Mouse (Mus musculus) CD8-positive naive resting alpha-beta T cell, adult 2 months (primary cell): ENCODE measurements around the gene Llph.
"Not testable (repeated sequence)": the region's sequence is repeated elsewhere in the genome, so short reads cannot be mapped to it uniquely, and the experiment has no call there.

Experiments
- DNase-seq, 2 experiments: peaks; one replicate each; pipeline ENCODE4 v3.0.0; 2022; ENCODE audit warnings: low read depth in 2 of 2, low spot score in 2 of 2

Llph gene

DNA sequence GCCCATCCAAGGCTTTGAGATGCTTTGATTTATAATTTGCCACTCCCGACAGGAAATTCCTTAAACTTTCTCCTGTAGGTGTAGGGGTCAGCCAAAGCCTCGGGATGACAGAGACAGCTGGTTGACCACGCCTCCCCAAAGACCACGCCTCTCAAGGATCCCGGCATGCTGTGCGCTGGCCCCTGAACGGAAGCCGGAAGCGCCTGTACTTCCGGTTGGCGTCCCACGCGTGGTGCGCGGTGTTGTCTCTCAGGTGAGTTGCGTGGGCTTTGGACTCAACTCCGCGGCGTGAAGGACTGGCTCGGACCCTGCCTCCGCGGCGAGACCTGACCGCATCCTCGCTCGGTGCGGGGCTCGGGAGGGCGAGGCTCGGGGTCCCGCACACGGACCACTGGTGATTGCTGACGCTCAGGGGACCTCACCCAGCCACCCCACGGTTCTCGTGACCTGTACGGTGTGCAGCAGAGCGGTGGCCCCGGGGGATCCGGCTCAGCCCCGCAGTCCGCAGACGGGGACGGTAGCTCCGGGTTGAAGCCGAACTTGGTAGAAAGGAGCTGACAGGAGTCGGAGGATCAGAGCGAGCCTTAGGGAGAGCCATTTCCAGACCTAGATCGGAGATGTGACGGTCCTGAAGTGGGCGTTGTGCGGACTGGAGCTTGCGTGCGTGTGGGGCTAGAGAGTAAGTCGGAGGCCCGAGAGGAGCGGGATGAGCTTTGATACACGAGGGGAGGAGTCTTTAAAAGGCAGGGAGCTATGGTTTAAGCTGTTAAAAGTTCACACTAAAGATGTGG, at the start of gene Llph:
Gene Llph (plus strand): TSS at position 200 of the 791 bp plus-strand sequence.
- peak; percentile 65 to 76 for DNase-seq

DNA sequence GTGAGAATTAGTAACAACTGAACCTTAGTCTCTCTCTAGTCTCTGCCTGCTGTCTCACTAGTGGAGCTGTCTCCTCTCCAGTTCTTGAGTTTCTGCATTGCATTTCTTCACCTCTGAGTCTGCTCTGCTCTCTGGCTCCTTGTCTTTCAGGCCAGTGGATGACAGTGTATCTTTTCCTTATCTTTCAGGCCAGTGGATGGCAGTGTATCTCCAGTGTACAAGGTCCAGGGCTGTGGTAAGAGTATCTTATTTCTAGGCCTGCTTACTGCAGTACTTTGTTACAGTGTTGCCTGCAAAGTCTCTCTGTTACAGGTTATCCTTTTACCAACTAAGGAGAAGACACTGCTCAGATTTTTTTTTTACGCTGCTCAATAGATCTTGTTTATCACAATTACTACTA, 44.0 kb upstream of the Llph start:
- peak; percentile 23 to 34 for DNase-seq

DNA sequence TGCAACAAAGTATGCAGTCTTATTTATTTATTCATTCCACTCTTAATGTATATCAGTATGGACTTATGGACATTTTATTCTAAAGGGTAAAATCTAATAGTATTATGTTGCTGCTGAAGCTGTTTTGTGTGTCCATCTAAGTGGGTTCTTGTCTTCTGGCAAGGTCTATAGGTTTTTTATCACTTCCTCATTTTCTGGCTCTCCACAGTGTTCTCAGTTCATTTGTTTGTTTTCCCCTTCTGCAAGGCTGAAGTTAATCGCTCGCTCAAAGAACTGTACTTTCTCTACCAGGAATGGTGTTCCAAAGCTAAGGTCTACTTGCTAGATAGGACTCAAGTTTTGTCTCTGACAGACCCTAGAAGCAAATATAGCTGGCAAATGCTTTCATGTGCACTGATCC, 43.5 kb upstream of the Llph start:
- DNase-seq, result no peak

DNA sequence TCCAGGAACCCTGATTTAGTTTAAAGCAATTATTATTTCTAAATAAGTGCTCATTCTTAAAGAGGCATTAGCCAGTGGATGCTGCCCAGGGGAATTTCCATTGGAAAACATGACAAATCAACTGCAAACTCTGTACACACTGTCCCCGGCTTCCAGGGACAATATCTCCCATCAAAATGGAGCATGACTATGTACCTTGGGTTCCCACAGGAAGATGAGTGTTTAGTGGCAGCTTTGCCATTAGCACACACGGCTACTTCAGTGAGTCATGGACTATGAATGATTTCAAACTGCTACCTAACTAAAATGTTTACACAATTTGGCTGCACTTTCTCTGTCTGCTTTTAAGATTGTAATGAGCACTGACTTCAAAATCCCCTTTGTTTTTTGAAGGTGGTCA, 38.4 kb upstream of the Llph start:
- no peak for DNase-seq

DNA sequence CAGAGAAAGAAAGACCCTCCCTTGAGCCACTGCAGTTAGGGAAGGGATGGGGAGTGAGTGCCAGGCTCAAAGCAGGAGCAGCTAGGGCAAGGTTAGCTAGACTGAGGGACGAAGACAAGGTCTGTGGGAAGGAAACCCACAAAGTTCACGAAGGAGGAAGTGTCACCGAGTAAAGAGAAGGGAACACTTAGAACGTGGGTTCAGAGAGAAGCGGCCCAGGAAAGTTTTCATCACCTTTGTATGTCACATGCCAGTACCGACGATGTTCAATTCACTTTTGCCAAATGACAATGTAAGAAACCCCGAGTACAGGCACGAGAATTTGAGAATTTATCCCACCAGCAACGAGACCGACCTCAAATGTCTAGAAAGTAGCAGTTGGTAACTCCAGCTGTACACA, 37.6 kb upstream of the Llph start:
- no peak for DNase-seq

DNA sequence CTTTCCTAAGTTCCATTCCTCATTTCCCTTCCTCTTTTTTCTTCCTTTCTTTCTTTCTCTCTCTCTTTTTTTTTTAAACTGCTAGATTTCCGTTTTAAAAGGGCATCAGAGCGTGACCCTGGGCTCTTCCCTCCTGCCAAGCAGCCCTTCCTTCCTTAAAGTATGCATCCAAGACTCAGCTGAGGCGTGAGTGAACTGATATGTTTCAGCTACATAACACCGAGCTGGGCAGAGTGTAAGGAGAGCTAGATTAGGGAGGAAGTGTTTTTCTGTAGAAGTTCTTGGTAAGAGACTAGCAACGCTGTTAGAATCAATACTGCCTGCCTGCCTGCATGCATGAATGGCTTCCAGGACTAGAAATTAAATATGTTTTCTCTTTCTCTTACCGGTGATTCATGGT, 37.1 kb upstream of the Llph start:
- DNase-seq, result no peak

DNA sequence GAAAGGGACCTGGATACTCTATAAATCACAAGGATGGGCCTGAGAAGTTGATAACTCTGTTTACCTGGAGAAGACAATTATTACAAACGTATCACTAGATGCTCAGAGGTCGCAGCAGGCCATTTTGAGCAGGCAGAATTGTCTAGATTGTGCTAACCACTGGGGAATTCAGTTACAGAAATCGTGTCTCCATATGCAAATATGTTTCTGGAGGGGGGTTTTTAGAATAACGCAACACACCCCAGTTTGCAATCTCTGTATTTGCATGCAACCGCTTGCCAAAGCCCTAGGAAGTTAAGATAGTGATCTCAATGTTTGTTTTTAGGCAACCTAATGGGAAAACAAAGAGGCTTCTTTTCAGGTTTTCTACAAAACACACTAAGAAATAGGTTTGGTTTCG, 35.7 kb upstream of the Llph start:
- no peak for DNase-seq

DNA sequence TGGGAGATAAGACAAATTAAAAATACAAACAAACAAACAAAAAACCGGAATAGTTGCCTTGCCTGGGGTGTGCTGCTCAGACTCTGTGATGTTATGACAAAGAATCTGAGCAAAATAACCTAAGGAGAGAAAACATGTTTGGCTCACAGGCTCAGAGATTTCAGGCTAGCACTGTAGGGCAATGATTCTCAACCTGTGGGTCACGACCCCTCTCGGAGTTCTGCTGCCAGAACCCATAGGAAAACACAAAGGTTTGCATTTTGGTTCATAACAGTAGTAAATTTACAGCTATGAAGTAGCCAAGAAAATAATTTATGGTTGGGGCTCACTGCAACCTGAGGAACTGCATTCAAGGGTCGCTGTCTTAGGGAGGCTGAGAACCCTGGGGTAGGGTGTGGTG, 34.6 kb upstream of the Llph start:
- no peak for DNase-seq

DNA sequence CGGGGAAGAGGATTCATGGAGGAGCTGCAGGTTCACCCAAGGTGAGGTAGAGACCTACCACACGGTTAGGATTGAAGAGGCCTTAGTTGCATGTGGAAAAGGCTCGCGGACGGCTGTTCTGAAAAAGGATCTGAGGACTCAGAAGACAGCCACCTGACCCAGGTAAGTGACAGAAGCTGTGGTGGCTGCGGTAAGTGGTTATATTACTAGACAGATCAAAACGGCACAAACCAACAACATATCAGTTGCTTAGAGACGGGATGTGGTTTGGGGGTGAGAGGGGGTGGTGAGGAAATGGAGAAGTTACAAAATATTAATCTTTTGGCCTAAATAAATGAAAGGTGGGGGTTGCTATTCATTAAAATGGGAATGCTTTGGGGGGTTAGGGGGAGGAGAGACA, 33.6 kb upstream of the Llph start:
- DNase-seq, result peak; percentile 62 to 80

DNA sequence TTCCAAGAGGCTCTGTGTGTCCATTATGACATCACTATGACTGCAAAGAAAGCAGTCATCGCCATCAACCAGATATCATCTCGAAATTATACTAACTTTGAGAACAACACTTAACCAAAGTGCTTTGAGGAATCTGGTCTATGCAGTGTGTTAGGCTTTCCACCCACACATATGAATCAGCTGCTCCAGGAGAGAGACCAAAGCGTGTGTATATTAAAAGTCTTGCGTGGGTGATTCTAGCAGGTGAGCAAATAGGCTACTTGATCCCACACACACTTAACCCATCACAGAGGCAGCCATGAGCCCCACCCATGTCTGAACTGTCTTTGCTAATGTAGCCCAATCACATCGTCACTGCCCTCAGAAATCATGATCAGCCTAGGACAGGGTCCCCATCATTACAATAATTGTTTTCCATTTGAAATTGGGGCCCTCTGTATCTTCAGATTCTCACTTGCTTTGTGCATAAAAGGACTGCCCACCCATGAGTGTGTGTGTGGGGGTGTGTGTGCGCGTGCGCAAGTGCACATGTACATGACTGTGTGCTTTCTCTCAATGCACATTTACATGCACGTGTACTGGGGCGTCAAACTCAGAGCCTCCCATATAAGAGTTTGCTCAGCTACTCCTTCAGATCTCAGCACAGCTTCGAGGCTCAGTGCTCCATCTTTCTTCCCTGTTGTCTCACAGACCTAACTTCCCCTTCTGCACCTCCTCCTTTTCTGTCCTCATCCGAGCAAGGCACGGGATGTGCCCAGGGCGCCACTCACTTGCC, 29.6 kb upstream of the Llph start:
- DNase-seq, result no peak

DNA sequence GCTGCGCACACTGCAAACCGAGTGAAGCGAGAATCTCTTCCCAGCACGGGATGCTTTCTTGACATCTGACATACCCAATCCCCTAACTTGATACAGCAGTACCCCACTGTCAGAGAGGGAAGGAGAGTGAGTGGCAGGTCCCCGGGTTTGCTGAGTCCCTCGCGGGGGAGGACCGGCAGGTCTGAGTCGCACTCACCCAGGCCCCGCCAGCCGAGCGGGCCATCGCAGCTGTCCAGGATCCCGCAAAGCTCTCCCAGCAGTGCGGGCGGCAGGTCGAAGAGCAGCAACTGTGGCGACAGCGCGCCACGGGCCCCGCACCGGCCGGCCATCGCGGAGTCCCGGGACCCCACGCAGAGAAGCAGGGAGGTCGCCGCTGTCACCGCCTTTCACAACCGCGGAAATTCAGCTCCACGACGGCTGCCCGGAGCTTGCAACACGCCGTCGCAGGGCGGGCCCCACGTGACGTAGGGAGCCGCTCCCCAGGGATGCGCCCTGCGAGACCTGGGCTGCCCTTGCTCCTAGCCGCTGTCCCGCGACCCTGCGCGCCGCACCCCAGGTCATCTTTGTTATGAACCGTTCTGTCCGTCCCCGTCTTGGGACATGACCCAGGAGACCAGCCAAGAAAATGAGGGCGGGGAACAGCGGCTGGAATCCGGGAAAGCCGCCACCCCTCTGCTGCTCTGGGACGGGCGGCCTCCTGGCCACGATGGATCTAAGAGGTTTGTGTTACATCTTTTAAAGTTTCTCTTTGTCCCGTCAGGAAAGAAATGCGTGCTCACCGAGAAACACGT, 25.5 kb upstream of the Llph start, which contains the start of gene Tmbim4:
Gene Tmbim4 (plus strand): TSS at position 460 of the 791 bp plus-strand sequence.
- DNase-seq, result peak; percentile 32 to 33

DNA sequence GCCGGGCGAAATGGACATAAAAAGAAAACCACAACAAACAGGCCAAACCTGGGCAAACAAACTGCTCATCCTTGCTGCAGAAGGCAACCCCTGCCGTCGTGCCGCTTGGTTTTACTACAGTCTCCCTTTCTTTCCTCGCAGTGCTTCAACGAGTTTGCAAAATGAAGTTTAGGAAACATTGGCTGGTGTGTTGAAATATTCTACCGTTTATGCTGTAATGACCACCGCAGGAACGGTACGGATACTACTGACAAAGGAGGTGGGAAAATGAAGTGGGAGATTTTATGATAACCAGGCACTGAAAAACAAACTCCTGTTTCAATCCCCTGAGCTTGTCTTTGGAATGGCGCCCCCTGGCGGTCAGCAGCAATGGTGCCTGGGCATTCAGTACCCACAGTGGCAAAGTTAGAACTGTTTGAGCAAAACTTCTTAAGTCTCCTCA, 24.9 kb upstream of the Llph start, which contains the start of gene Irak3:
Gene Irak3 (minus strand): TSS at position 170 of the 442 bp plus-strand sequence.
- DNase-seq, result peak; percentile 77 to 81

DNA sequence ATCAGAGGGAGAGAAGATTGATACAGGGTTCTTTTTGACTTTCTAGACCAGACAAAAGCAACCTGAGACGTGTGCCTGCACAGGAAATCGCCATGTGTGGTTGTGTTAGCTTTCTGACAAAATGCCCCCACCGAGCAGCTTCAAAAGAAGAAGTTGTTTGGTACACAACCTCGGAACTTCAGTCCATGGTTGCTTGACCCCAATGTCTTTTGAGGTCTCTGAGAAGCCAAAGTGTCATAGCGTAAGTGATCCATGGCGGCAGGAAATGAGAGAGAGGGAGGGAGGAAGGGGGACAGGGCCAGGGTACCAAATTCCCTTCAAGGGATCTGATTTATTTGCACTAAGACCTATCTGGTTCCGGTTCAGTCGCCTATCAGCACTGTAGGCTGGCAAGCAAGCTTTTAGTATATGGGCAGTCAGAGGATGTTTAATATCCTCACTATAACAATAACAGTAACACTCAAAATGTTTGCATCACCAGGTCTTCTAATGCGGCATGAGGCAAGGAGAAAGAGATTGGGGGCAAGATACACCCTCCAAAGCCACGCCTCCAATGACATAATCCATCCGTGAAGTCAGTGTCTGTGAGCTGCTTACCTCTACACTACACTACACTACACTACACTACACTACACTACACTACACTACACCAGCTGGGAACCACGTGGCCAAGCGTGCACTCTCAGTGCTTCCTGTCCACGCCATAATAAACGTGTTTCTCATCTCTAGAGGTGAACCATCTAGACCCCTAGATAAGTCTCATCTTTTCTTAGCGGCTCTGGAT, 24.2 kb upstream of the Llph start:
- DNase-seq, result no peak

DNA sequence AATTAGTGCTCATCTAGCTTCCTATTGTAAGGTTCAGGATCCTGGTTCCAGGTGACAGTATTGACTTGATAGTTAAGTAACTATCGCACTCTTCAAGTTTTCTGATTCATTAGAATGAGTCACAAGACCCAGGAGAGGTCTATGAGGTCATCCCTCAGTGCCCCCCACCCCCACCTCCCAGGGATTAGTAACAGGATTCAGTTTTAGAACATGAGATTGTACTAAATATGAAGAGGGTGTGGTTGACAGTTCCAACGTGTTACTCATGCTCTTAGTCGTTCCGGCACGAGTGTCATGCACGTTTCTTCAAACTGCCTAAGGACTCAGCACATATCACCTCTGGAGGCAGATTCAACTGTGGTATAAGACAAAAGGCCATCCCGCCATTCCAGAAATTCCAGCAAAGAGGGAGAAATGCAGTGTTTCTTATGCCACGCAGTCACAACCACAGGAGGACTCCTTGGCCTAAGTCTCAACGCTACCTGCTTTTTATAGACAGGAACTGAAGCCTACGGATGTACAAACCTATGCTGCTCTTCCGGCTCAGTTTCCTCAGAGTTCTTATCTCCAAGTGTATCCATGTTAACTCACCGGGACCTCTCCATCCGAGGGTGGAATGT, 22.2 kb upstream of the Llph start:
- DNase-seq, result no peak

DNA sequence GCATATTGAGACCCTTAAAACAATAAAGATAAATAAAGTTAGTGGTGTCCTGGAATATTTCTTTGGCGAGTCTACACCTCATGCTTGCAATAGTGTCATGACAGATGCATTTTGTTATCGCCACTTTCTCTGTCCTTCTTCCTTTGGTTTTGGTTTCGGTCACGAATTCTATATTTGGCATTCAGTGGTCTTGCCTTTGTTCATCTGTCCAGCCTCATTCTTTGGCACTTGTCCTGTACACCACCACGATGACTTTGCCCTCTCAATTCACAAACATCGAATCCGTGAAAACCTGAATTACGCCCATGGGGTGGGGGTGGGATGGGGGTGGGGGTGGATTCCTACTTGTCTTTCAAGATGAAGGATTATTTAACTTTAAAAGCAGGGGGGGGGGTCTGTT, 18.9 kb upstream of the Llph start:
- no peak for DNase-seq

DNA sequence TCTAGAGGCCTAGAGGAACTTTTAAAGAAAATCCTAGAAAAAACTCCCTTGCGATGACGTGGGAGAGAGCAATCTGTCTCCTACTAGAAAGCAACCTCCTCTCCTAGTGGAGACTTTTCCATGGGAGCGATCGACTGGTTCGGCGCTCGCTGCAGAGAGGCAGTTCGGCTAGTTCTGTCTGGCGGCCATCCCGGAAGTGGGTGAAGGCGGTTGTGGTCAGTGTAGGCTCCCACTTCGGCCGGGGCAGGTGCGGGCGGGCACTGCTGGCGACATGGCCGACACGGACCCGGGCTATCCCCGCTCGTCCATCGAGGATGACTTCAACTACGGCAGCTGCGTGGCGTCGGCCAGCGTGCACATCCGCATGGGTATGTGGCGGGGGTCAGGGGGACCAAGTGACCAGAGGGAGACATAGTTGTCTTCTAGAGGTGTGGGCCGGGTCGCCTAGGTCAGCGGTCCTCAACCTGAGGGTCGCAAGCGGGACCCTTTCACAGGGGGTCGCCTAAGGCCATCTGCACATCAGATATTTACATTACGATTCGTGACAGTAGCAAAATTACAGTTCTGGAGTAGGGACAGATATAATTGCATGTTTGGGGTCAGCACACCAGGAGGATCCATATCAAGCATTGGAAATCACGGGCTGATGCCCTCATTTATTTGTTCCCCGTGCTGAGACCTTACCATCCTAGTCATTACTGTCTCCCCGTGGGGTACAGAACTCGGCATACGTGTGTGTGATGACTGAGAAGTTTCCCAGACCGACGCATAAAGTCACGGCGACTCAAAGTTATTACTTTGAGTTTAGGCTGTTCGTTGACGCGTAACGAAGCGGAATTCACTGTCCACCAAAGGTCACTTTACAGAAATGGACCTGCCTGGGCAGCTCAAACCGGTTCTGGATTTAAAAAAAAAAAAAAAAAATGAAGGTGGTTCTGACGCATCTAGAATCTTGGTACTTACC, 18.0 kb upstream of the Llph start:
- peak; percentile 20 to 27 for DNase-seq

DNA sequence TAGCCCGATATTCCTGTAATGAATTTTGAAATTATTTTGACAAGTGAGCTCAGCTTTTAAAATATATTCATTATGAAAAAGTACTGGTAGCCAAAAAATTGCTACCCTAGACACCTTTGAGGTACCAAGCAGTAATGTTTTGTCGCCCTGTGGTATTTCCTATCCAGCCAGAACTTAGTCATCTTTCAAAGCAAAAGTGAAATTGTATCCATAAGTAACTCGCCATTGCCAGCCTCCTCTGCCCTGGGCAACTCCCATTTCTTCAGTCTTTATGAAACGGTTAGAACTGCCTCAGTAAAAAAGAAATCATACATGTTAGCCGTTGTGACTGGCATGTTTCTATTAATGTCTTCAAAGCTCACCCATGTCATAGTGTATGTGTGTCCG, 17.3 kb upstream of the Llph start:
- DNase-seq, result no peak

DNA sequence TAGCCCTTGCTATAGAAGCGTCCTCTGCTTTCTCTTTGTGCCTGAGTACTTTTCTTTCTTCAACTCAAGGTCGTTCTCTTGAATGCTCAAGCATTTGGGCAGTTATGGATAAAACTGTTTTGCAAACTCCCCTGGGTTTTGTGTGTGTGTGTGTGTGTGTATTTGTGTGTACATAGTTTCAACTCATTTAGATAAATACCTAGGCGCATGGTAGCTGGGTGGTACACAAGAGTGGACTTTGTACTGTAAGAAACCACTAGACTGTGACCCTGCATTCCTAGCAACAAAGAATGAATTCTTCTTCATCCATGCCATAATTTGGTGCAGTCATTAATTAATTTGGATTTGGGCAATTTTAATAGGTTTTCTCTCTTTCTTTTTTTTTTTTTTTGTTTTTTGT, 16.8 kb upstream of the Llph start:
- DNase-seq, result no peak

DNA sequence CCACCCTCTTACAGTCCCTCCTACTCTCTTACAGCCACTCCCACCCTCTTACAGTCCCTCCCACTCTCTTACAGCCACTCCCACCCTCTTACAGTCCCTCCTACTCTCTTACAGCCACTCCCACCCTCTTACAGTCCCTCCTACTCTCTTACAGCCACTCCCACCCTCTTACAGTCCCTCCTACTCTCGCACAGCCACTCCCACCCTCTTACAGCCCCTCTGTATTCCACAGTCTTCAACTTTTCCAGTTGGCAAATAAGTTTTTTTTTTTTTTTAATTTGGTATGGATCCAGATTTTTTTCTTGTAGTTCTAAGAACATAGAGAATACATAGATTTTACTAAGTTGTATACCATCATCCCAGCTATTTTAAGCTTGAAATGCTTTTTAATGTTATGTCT, 9.8 kb upstream of the Llph start:
- DNase-seq, result not testable (repeated sequence)
